Mouse (Mus musculus): ENCODE measurements around the gene Fbxl21. TPM values are rescaled to one million over a fixed set of nuclear protein-coding genes. Genes with fewer than 3 reads are reported as not detected.
A peak's percentile ranks its signal among the peaks of the same experiment; 100 is the strongest.

The Fbxl21 gene
- polyA plus RNA-seq, 2 experiments: 0.28 to 1.0 TPM

DNA sequence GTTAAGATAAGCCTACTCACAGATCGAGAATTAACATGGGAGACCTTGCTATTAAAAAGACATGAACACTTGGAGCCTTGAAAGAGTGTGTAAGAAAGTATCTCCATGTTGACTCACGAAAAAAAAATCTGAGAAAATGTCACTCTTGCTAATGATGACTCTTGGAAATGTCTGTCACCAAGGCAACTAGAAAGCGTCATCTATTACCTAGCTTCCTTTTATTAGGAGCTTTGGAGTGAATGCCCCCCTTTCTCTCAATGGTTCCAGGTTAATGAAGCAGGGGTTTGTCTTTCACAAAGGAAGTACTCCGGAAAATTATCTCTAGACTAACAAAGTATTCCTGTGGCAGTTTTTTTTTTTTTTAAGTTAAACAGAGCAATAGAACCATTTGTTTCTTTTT lies 6.0 kb upstream of the Fbxl21 start:
- H3K27me3 ChIP-seq (ENCODE audit: control insufficient read depth, insufficient read depth, low read length): no peaks in the 10 kb centered on the region
- DNase-seq (ENCODE audit: low read depth in 3 of 3, low spot score in 3 of 3) (no peak), ATAC-seq (ENCODE audit: insufficient read depth) (no peak)
- no peak overlapping the region for H3K4me2 ChIP-seq (ENCODE audit: low read depth)
- H3K4me3 ChIP-seq (ENCODE audit: insufficient read depth in 1 of 2, low read depth in 2 of 2, low read length in 2 of 2): no peak overlapping the region
- no peaks in the 10 kb centered on the region for H3K9me3 ChIP-seq (ENCODE audit: control insufficient read depth, low read length)
- H3K4me1 ChIP-seq (replicated peaks; ENCODE audit: control insufficient read depth in 2 of 2, insufficient read depth in 2 of 2, low read length in 1 of 2): no peaks in the 10 kb centered on the region
- no peaks in the 10 kb centered on the region for H3K36me3 ChIP-seq (replicated peaks; ENCODE audit: control insufficient read depth, insufficient read depth, low read depth)
- H3K27ac ChIP-seq: no peak overlapping the region
- TF ChIP-seq EP300 (IDR thresholded peaks at IDR 0.05; ENCODE audit: low read depth) (no peak), CTCF (IDR thresholded peaks at IDR 0.05; ENCODE audit: low read depth) (no peak)
- WGBS (ENCODE audit: insufficient replicate concordance): 55% methylated on average over 4 of the region's 4 CpGs
- no peak overlapping the region for H3K9ac ChIP-seq (replicated peaks)

GRCm38 (mm10) chr13:56516816-56517215 lies 5.5 kb upstream of the Fbxl21 start:
- no peaks in the 10 kb centered on the region for H3K4me1 ChIP-seq (replicated peaks; ENCODE audit: control insufficient read depth in 2 of 2, insufficient read depth in 2 of 2, low read length in 1 of 2)
- no peaks in the 10 kb centered on the region for H3K36me3 ChIP-seq (replicated peaks; ENCODE audit: control insufficient read depth, insufficient read depth, low read depth)
- no peak for DNase-seq (ENCODE audit: low read depth in 3 of 3, low spot score in 3 of 3)
- ATAC-seq (ENCODE audit: insufficient read depth): no peak
- H3K27me3 ChIP-seq (ENCODE audit: control insufficient read depth, insufficient read depth, low read length): no peaks in the 10 kb centered on the region
- H3K4me3 ChIP-seq (ENCODE audit: insufficient read depth in 1 of 2, low read depth in 2 of 2, low read length in 2 of 2): no peak overlapping the region
- 42% methylated on average over 7 of the region's 7 CpGs for WGBS (ENCODE audit: insufficient replicate concordance)
- no peak for TF ChIP-seq EP300 (IDR thresholded peaks at IDR 0.05; ENCODE audit: low read depth)
- TF ChIP-seq CTCF (IDR thresholded peaks at IDR 0.05; ENCODE audit: low read depth): no peak
- H3K9ac ChIP-seq (replicated peaks): no peak overlapping the region
- H3K4me2 ChIP-seq (ENCODE audit: low read depth): no peak overlapping the region
- no peak overlapping the region for H3K27ac ChIP-seq
- no peaks in the 10 kb centered on the region for H3K9me3 ChIP-seq (ENCODE audit: control insufficient read depth, low read length)

GRCm38 (mm10) chr13:56522821-56523167 lies 522 bp downstream of the Fbxl21 start:
- no peak for DNase-seq (ENCODE audit: low read depth in 3 of 3, low spot score in 3 of 3)
- H3K4me1 ChIP-seq (replicated peaks; ENCODE audit: control insufficient read depth in 2 of 2, insufficient read depth in 2 of 2, low read length in 1 of 2): 0 out of 4 replicates have a peak, but pooled peaks cover 2% of the 10 kb centered on the region in 2 experiments
- TF ChIP-seq CTCF (IDR thresholded peaks at IDR 0.05; ENCODE audit: low read depth) (no peak), EP300 (IDR thresholded peaks at IDR 0.05; ENCODE audit: low read depth) (no peak)
- WGBS (ENCODE audit: insufficient replicate concordance): 7% methylated on average over 8 of the region's 8 CpGs
- no peaks in the 10 kb centered on the region for H3K27me3 ChIP-seq (ENCODE audit: control insufficient read depth, insufficient read depth, low read length)
- H3K9ac ChIP-seq (replicated peaks): peak overlapping the region; percentile 16; the same call in 1 of the 2 replicates
- peak overlapping the region; percentile 21 to 58 for H3K4me3 ChIP-seq (ENCODE audit: insufficient read depth in 1 of 2, low read depth in 2 of 2, low read length in 2 of 2)
- no peaks in the 10 kb centered on the region for H3K9me3 ChIP-seq (ENCODE audit: control insufficient read depth, low read length)
- ATAC-seq (ENCODE audit: insufficient read depth): peak; percentile 17; the same call in 1 of the 2 replicates
- H3K36me3 ChIP-seq (replicated peaks; ENCODE audit: control insufficient read depth, insufficient read depth, low read depth): no peaks in the 10 kb centered on the region
- H3K27ac ChIP-seq: no peak overlapping the region
- H3K4me2 ChIP-seq (ENCODE audit: low read depth): peak overlapping the region; percentile 69

- 68% methylated on average over 12 of the region's 12 CpGs for WGBS (ENCODE audit: insufficient replicate concordance)
- no peak for DNase-seq (ENCODE audit: low read depth in 3 of 3, low spot score in 3 of 3)
- Histone ChIP-seq H3K4me2 (ENCODE audit: low read depth) (no peak overlapping the region), H3K9ac (replicated peaks) (no peak overlapping the region), H3K4me3 (ENCODE audit: insufficient read depth in 1 of 2, low read depth in 2 of 2, low read length in 2 of 2) (no peak overlapping the region), H3K27ac (no peak overlapping the region), H3K27me3 (ENCODE audit: control insufficient read depth, insufficient read depth, low read length) (no peaks in the 10 kb centered on the region), H3K9me3 (ENCODE audit: control insufficient read depth, low read length) (no peaks in the 10 kb centered on the region), H3K36me3 (replicated peaks; ENCODE audit: control insufficient read depth, insufficient read depth, low read depth) (no peaks in the 10 kb centered on the region), H3K4me1 (replicated peaks; ENCODE audit: control insufficient read depth in 2 of 2, insufficient read depth in 2 of 2, low read length in 1 of 2) (0 out of 4 replicates have a peak, but pooled peaks cover 2% of the 10 kb centered on the region in 2 experiments)
- ATAC-seq (ENCODE audit: insufficient read depth): no peak
- TF ChIP-seq CTCF (IDR thresholded peaks at IDR 0.05; ENCODE audit: low read depth): no peak
Observed at GRCm38 (mm10) chr13:56526871-56527270, 4.6 kb downstream of the Fbxl21 start.

DNA sequence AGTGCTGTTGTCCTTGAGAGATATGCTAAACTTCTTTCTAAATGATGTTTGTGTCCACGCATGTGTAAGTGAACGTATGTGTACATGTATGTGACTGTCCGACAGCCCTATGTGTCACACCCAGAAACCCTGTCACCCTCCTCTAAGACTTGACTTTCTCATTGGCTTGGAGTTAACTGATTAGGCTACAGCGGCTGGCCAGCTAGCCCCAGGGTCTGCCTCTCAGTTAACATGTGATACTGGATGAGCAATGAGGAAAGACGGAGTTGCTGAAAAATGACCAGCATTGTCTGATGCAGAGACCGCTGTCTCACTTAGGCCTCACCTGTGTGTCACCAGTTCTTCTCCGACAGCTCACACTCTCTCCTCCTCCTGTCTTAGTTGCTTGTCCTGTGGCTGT lies 5.6 kb downstream of the Fbxl21 start:
- no peak overlapping the region for H3K4me2 ChIP-seq (ENCODE audit: low read depth)
- DNase-seq (ENCODE audit: low read depth in 3 of 3, low spot score in 3 of 3) (no peak), ATAC-seq (ENCODE audit: insufficient read depth) (no peak)
- no peaks in the 10 kb centered on the region for H3K9me3 ChIP-seq (ENCODE audit: control insufficient read depth, low read length)
- H3K4me1 ChIP-seq (replicated peaks; ENCODE audit: control insufficient read depth in 2 of 2, insufficient read depth in 2 of 2, low read length in 1 of 2): 0 out of 4 replicates have a peak, but pooled peaks cover under 1% of the 10 kb centered on the region in 2 experiments
- H3K27me3 ChIP-seq (ENCODE audit: control insufficient read depth, insufficient read depth, low read length): no peaks in the 10 kb centered on the region
- H3K9ac ChIP-seq (replicated peaks): no peak overlapping the region
- H3K4me3 ChIP-seq (ENCODE audit: insufficient read depth in 1 of 2, low read depth in 2 of 2, low read length in 2 of 2): no peak overlapping the region
- 79% methylated on average over 7 of the region's 7 CpGs for WGBS (ENCODE audit: insufficient replicate concordance)
- no peak overlapping the region for H3K27ac ChIP-seq
- no peaks in the 10 kb centered on the region for H3K36me3 ChIP-seq (replicated peaks; ENCODE audit: control insufficient read depth, insufficient read depth, low read depth)
- TF ChIP-seq CTCF (IDR thresholded peaks at IDR 0.05; ENCODE audit: low read depth) (no peak), EP300 (IDR thresholded peaks at IDR 0.05; ENCODE audit: low read depth) (no peak)

Data from liver, embryonic 14.5 days (tissue).